Mouse (Mus musculus): ENCODE results near the gene Sult2b1. TPM values are rescaled to one million over a fixed set of nuclear protein-coding genes. Genes with fewer than 3 reads are reported as not detected.

Gene Sult2b1
- polyA plus RNA-seq, 1 experiment from 2014 or later, result 11.7 TPM

Other genes with a start within 250 kb of the Sult2b1 start
- gene Hsd17b14, start 229.8 kb downstream of the Sult2b1 start, polyA plus RNA-seq (2017; shearing (Covaris generic)), result 0.64 TPM
- 38.4 TPM for gene Bcat2, start 214.5 kb downstream of the Sult2b1 start, polyA plus RNA-seq (2017; shearing (Covaris generic))
- not detected for gene Fgf21, start 169.2 kb downstream of the Sult2b1 start, polyA plus RNA-seq (2017; shearing (Covaris generic))
- gene Fut1, start 167.4 kb downstream of the Sult2b1 start, polyA plus RNA-seq (2017; shearing (Covaris generic)), result 0.21 TPM
- gene Izumo1, start 162.9 kb downstream of the Sult2b1 start, polyA plus RNA-seq (2017; shearing (Covaris generic)), result not detected
- gene Rasip1, start 157.2 kb downstream of the Sult2b1 start, polyA plus RNA-seq (2017; shearing (Covaris generic)), result not detected
- gene Mamstr, start 144.7 kb downstream of the Sult2b1 start, polyA plus RNA-seq (2017; shearing (Covaris generic)), result not detected
- gene Fut2, start 118.3 kb downstream of the Sult2b1 start, polyA plus RNA-seq (2017; shearing (Covaris generic)), result not detected
- not detected for gene Ntn5, start 100.6 kb downstream of the Sult2b1 start, polyA plus RNA-seq (2017; shearing (Covaris generic))
- gene Sec1, start 90.3 kb downstream of the Sult2b1 start, polyA plus RNA-seq (2017; shearing (Covaris generic)), result not detected
- gene Car11, start 84.8 kb downstream of the Sult2b1 start, polyA plus RNA-seq (2017; shearing (Covaris generic)), result 1.7 TPM
- gene Dbp, start 79.6 kb downstream of the Sult2b1 start, polyA plus RNA-seq (2017; shearing (Covaris generic)), result 13.8 TPM
- 1,532 TPM for gene Rpl18, start 69.2 kb downstream of the Sult2b1 start, polyA plus RNA-seq (2017; shearing (Covaris generic))
- gene Sphk2, start 66.7 kb downstream of the Sult2b1 start, polyA plus RNA-seq (2017; shearing (Covaris generic)), result 23.7 TPM
- not detected for gene Fam83e, start 63.5 kb downstream of the Sult2b1 start, polyA plus RNA-seq (2017; shearing (Covaris generic))
- gene Spaca4, start 58.9 kb downstream of the Sult2b1 start, polyA plus RNA-seq (2017; shearing (Covaris generic)), result not detected
- gene Lmtk3, start 931 bp downstream of the Sult2b1 start, polyA plus RNA-seq (2017; shearing (Covaris generic)), result 0.21 TPM
- 142 TPM for gene Cyth2, start 29.9 kb upstream of the Sult2b1 start, polyA plus RNA-seq (2017; shearing (Covaris generic))
- gene Kcnj14, start 40.1 kb upstream of the Sult2b1 start, polyA plus RNA-seq (2017; shearing (Covaris generic)), result not detected
- 34.5 TPM for gene Grwd1, start 46.3 kb upstream of the Sult2b1 start, polyA plus RNA-seq (2017; shearing (Covaris generic))
- 51.6 TPM for gene Kdelr1, start 88.1 kb upstream of the Sult2b1 start, polyA plus RNA-seq (2017; shearing (Covaris generic))
- 0.47 TPM for gene Grin2d, start 93.7 kb upstream of the Sult2b1 start, polyA plus RNA-seq (2017; shearing (Covaris generic))
- gene Syngr4, start 112.0 kb upstream of the Sult2b1 start, polyA plus RNA-seq (2017; shearing (Covaris generic)), result not detected
- gene Tmem143, start 112.3 kb upstream of the Sult2b1 start, polyA plus RNA-seq (2017; shearing (Covaris generic)), result 5.3 TPM
- 293 TPM for gene Emp3, start 136.7 kb upstream of the Sult2b1 start, polyA plus RNA-seq (2017; shearing (Covaris generic))
- gene Ccdc114, start 139.4 kb upstream of the Sult2b1 start, polyA plus RNA-seq (2017; shearing (Covaris generic)), result 1.3 TPM
- gene Abcc6, start 245.6 kb upstream of the Sult2b1 start, polyA plus RNA-seq (2017; shearing (Covaris generic)), result not detected
- gene Nomo1, start 249.0 kb upstream of the Sult2b1 start, polyA plus RNA-seq (2017; shearing (Covaris generic)), result 19.9 TPM

Data from effector memory CD4-positive, alpha-beta T cell, adult 5 months (primary cell).